Mouse (Mus musculus): ENCODE data around the gene Map3k3. TPM values are rescaled to one million over a fixed set of nuclear protein-coding genes. Genes with fewer than 3 reads are reported as not detected.

Gene Map3k3
- total RNA-seq, 1 experiment from 2014 or later, result 50.6 TPM

DNA sequence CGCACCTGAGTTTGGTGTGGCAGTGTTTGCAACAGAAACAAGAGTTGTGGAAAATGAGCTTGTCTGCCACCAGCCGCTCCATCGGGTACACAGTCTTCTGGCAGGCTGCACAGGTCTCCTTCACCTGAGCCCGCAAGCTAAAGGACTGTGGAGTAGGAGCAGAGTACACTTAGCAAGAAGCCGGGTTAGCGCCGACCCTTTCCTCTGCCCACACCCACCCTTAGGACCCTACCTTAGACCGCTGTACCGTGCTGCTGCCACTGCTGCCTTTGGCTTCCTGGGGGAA lies 74.5 kb downstream of the Map3k3 start:
- DNase-seq, result no peak

DNA sequence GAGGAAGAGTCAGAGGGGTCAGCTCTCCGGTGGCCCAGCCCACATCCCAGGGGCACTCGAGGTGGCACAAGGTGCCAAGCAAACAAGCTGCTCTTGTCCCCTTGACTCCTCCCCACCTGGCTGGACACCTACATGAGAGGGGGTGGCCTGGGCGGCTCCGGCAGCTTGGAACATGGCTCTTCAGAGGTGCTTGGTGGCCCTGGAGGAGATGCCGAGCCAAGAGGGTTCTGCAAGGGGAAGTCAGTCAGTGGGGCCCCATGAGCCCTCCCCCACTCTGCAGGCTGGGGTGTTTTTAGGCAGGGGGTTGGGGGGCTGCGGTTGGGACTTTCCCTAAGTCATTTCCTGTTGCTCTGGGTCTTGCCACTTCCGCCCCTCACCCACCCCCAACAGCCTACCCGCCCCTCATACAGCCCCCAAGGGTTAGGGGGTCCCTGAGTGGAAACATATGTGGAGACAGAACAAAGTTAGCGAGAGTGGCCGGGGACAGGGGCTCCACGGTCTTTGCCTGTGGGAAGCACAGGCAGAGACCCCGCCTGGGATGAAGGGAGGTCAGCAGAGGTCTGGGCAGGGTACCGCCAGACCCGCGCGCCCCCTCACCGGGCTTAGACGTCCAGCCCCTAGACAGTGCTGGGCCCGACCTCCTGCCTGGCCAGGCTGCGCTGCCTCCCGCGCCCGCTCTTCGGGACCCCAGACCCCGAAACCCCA lies 75.0 kb downstream of the Map3k3 start:
- no peak for DNase-seq

DNA sequence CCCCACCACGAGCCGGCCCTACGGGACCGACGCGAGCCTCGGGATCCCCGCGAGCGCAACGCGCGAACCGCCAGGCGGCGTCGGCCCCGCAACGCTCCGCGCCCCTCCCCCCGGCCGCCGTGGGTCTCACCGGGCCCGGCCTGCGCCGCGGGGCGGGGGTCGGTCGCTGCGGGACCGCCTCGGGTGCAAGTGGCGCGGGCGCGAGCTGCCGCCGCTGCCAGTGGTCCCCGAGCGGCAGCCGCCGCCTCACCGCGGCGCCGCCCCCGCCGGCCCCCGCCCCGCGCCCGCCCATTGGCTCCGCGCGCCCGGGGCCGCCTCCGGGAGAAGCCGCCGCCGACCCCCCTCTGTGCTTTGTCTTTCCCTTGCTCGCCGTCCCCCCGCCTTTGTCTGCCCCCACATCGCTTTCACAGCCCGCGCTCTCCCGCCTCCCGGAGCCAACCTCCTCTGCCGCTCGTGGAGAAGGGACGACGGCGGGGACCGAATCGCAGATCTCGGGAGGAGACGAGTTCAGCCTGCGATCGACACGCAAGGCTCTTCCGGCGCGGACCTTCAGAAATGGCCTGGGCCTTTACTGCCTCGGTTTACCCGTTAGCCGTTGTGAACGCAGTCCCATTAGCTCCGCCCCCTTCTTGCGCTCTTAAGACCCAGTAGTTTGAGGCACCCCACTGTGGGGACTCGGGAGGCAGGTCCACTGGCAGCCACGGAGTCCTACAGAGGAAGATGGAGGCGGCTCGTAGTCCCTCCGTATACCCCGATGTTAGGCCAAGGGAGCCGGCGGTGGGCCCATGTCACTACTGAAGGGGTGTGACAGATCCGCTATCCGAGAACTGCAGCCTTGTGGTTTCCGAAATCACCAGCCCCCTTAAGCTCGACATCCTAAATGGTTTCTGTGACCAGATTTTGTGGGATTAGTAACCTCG lies 75.8 kb downstream of the Map3k3 start:
- peak; percentile 81 for DNase-seq

DNA sequence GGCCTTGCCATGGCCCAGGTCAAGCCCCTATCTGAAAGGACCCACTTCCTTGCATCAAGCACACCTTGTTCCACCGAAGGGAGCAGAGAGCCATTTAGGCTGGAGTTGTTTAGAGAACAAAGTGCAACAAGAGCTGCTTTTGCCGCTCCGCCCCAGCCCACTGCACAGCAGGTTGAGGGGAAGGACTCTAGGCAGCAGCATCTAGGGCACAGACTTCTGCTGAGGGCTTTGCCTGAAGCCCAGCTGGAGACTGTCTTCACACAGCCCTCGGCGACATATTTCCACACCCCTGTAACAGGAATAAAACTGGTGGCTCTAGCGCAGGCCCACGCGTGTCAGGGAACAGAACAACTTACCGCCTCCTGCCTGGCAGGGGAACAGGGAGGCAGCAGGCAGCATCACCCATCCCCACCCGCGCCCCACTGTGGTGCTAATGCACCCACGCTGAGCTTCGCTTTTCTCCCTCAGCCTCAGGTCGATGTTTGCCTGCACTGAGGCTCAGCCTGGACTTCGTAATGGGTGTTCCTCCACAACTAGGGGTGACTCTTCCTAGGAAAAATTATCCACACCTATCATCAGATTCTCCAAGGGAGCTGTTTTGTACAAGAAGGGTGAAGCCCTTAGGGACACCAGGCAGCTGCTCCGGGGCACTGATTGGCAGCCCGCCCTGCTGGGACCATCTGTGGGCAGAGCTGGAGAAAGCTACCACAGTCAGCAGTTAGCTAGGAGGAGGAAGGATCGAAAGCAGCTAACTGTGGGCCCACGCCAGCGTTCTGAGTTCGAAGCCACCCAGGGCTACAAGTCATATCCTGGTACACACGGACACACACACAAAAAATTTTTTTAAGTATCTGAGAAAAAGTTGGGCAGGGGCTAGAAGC lies 76.7 kb downstream of the Map3k3 start, which contains the start of the genes Gm10840 and Limd2:
Gene Gm10840, plus strand, starts transcription at position 10 of the 881 bp plus-strand sequence.
Gene Limd2, minus strand, starts transcription at position 20 of the 881 bp plus-strand sequence.
- DNase-seq, result no peak

DNA sequence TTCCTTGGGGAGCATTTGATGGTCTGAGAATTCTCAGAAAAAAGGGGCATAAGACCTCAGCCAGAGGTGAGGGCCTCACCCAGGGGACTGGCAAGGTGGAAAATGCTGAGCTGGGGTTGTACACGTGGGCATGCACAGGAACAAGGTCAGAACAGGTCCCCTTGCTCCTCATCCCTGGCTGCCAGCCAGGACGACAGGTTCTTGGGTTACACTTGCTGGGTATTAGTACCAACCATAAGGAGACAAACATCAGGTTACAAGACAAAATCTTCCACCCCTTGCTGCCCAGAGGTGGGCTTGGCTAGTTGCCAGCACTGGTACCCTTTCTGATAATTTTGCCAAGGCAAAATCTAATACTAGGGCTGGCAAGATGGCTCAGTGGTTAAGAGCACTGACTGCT lies 77.8 kb downstream of the Map3k3 start:
- no peak for DNase-seq

DNA sequence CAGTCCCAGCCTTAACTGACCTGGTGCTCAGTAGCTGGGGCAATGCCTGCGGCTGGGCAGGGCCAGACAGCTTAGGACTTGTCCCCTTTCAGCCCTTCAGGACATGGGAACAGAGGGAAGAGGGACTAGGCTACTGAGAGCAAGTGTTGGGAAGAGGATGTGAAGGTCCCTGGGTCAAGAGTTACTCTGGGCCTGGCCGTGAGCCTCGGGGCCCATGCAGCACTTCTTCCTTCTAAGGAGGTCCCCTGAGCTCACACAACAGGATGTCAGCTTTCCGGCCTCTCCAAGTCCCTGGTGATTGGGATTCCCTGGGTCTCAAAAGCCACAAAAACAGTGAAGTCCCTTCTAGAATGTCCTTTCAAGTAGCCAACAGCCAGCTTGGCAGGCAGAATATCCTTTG lies 79.1 kb downstream of the Map3k3 start:
- no peak for DNase-seq

DNA sequence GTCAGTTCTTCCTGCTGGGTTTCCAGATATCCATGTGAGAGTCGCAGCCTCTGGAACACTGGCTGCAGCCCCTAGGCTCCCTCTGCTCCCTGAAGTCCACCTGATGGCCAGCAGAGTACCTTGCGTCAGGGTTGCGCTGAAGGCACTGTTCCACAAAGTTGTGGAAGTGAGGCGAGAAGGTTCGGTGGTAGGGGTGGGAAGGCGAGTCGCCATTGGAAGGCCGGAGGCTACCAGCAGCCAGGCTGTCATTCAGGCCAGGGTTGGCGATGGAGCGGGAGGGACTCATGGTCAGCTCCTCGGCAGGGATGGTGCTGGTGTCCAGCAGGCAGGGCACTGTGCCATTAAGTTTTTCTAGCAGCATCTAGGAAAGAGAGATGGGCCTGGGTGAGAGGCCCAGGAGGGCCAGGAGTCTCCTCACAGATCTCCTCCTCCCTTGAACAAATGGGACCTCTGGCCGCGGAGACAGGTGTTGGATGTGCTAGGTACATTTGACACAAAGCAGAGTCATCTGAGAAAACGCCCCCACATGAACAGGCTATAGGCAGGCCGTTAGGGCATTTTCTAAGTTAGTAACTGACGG lies 80.3 kb downstream of the Map3k3 start:
- no peak for DNase-seq

DNA sequence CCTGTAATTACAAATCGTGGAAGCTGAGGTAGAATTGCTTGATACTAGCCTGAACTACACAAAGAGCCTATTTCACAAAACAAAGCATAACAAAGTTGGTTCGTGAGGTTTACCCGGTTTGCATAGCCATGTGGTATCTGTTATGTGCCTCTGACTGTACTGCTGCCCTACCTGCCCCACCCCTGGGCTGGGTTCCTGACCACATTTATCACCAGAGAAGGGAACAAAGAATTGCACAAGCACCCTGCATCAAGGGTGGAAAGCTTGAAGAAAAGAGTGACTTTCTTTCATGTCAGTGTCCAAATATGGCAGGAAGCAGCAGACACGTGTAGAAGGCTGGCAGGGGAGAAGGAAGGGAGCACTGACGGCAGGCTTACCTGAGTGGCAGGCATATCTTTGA lies 83.0 kb downstream of the Map3k3 start:
- DNase-seq, result no peak

DNA sequence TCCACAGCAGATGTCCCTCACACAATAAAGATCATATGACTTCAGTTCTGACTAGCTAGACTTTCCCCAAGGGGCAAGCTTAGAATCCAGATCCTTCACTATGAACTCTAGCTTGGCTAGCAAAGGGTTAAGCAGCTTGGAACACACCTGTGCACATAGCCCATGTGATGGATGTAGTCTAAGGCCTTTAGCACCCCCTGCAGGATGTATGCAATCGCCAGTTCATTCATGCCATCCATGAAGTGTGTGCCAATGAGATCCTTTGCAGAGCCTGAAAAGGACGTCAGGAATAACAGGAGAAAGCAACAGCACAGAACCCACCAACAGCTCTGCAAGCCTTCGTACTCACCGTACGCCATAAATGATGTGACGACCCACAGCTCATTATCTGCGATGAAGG lies 86.4 kb downstream of the Map3k3 start:
- no peak for DNase-seq

DNA sequence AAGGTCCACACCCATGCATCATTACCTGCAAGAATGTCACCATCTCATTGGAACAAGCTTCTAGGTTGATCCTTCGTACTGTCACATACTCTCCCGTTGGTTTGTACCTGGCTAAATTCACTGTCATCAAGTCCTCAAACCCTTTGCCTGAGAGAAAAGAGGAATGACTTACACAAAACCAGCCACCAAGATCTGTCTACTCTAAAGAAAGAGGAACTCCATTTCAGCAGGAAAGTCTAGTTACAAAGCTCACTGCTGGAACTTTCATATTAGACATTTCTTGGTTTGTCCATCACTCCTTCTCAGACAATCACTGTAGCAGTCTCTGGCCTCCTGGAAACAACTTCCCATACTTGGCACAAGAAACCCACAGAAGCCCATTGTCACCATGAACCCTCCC lies 88.8 kb downstream of the Map3k3 start:
- DNase-seq, result no peak

DNA sequence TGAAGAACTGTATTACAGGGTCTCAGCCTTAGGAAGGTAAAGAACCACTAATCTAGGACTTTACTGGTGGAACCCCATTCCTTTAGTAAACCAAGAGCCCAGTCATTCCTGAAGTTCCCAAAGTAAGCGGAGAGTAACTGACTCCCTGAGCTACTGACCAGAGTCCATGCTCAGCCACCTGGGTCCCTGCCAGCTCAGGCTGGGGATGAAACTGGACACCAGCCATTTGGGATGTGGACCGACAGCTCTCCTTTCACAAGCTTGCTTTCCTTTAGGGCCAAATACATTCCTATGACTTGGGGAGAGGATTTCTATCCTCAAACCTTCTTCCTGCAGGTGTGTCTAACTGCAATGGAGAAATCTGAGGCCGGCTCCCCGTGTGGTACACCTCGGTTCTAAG lies 90.0 kb downstream of the Map3k3 start:
- DNase-seq, result no peak

DNA sequence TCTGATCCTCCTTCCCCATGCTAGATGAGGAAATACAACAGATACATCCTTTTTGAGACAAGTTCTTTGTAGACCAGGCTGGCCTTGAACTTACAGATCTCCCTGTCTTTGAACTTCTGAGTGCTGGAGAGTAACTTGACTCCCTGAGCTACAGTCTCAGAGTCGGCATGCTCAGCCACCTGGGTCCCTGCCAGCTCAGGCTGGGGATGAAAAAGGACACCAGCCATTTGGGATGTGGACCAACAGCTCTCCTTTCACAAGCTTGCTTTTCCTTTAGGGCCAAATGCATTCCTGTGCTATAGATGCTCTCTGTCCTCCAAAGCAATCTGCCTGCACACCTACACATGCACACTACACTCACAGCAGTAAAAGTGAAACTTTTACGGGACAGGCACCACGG lies 90.7 kb downstream of the Map3k3 start:
- DNase-seq, result peak; percentile 49

DNA sequence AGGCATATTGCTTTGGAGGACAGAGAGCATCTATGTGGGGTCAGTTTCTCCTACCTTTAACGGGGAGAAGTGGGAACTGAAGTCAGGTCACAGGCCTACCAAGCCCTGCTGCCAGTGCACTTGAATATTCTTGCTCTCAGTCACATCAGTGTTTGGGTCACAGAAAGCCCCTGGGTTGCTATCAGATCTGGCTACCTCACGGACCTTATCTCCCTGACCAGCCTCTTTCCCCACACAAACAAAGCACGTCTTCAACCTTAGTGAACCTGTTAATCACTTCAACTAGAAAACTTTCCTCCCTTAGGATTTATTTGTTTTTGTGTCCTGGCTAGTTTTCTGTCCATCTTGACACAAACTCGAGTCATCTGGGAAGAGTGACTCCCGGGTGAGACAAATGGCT lies 92.0 kb downstream of the Map3k3 start:
- no peak for DNase-seq

DNA sequence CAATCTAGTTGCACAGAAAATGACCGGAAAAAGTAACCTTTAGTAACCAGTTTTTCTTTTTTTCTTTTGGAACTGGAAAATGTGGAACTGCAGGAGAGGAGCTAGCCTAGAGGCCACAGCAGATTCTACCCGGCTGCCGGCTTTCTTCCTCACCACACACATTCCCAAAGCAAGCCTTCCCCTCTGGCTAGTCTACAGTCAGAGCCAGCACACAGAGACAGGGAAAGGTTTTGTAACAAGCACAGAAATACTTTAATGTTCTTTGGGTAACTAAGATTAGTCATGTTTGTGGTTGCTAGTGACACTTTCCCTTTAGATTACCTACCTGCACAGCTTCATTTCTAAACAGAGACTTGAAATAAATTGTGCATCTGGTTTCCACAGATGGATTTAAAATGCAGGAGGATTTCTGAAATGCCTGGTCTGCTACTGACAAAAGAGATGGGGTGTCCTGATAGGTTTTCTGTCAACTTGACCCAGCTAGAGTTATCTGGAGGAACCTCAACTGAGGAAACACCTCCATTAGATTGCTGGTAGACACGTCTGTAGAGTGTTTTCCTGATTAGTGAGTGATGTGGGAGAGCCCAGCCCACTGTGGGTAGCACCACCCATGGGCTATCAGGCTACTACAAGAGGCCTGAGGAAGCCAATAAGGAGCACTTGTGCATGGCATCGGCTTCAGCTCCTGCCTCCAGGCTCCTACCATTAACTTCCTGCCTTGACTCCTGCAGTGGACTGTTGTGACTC lies 93.8 kb downstream of the Map3k3 start:
- DNase-seq, result no peak

DNA sequence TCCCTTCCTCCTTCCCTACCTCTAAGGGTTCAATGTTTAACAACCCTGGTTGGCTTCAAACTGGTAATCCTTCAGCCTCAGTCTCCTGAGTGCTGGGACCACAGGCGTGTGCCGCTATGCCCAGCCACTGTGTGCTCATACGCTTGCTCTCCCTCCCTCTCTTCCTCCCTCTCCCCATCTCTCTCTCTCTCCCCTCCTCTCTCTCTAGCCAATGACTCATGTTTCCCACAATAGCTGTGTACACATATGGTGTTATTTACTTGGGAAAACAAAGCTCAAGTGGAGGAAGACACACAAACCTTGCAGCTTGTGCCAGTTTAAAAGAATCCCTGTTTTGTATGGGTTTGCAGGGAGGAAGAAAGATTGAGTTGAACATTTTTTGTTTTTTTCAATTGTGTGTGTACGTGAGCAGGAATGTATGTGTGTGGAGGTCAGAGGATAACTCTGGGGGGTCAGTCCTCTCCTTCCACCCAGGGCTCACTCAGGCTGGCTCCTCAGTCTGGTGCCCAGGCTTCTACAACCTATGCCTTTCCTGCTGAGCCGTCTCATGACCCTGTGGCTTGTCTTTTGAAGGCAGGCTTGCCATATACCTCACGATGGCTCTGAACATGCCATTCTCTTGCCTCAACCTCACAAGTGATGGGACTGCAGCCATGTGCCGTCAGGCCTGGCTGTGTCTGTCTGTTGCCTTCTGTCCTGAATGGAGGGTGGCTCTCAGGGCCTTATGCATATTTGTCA lies 95.5 kb downstream of the Map3k3 start:
- no peak for DNase-seq

DNA sequence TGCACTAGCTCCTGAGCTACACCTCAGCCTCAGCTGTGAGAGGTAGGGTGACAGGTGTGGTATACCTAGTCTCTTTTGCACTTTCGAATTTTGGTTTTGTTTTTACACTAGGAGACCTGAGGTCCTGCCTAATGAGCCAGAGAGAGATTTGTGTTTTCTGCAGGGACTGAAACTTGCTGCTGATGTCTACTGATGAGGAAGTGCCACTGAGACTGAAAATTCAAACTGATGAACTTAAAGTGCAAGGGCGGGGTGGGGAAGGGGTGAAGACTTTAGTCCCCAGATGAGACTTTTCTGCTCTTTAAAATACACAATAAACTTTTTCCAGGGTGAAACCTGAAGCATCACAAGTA lies 96.0 kb downstream of the Map3k3 start:
- no peak for DNase-seq

DNA sequence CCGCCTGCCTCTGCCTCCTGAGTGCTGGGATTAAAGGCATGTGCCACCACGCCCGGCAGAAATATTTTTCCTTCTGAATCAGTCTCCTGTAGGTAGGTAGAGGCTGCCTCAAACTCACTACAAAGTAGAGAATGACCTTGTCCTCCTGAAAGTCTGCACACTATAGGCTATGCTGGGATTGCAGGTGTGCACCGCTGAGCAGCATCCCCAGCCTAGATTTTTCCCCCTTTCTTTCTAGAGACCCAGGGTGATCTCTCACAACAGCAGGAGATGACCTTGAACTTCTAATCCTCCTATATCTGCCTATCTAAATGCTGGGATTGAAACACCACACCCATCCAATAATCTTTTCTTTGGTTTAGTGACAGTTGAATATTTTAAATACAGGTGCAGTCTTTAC lies 102.9 kb downstream of the Map3k3 start:
- no peak for DNase-seq

DNA sequence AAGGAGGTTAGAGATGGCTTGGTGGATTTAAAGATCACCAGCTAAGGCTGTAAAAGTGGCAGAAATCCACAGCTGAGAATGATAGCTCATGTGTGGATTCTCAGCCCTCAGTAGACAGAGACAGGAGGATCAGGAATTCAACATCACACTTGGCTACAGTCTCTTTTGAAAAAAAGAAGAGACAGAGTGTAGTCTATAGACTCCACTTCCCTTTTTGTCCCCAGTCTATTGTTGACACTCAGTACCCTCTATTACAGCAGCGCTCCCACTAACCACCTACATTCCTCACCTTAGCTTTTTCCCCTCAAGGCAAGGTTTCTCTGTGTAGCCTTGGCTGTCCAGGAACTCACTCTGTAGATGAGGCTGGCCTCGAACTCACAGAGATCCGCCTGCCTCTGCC lies 107.3 kb downstream of the Map3k3 start:
- no peak for DNase-seq

DNA sequence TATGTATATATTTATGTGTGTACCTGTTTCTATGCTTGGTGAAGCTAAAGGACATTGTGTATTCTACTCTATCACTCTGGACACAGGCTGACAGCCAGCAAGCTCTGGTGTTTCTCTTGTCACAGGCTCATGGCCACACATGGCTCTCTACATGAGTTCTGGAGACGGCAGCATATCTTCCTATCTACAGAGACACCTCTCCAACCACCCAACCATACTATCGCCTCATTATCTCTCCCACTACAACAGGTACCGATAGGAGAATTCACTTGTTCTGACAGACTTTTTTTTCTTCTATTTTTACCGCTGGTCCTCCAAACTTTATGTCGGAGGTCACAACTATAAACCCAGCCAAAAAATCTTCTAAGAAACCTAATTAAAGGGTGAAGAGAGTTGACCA lies 107.8 kb downstream of the Map3k3 start:
- DNase-seq, result no peak

DNA sequence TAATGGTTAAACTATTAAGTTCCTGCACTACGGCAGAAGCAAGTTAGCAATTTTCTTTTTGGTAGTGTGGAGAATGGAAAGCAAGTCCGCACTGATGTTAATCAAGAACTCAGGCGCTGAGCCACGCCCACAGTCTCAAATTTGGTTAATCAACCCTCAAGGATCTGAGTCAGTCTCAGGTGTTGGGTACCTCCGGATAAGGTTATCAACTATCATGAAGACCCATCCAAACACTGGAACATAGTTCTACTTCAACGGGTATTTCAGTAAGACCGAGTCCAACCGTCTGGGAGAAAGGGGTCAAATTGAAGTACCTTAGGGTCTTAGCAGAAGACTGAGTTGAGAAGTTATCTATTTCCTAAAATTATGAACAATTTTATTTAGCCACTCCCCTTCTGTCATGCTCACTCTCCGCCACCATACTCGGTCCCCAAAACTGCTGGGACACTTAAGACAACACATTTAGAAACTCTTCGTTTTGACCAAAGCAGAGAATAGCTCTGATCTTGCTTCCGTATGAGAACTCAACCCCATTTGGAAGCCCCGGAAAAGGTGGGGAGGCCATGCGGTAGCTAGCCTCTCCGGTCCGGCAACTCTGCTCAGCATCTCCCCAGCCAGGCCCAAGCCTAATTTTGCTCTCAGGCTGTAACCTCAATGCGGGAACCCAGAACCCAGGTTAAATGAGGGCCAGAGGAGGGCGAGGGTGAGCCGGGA lies 108.4 kb downstream of the Map3k3 start:
- no peak for DNase-seq
